Mouse (Mus musculus) cerebellum, postnatal 4 days (tissue): ENCODE measurements around the gene Slc17a5.
"Not testable (repeated sequence)": the region's sequence is repeated elsewhere in the genome, so short reads cannot be mapped to it uniquely, and the experiment has no call there.

Source experiments
- DNase-seq, 2 experiments: peaks; one replicate each; pipeline ENCODE4 v3.0.0; 2022; ENCODE audit warnings: low spot score in 2 of 2, mixed read lengths in 1 of 2

Slc17a5 gene

GRCm38 (mm10) chr9:78520127-78520779 is 67.6 kb downstream of the Slc17a5 start:
- peak in 1 of 2 experiments; percentile 42 for DNase-seq

GRCm38 (mm10) chr9:78517237-78517636 is 70.6 kb downstream of the Slc17a5 start:
- DNase-seq, result not testable (repeated sequence)

- DNase-seq, result no peak
Observed at GRCm38 (mm10) chr9:78516125-78516524, 71.7 kb downstream of the Slc17a5 start.

- DNase-seq, result no peak
Observed at GRCm38 (mm10) chr9:78514681-78515080, 73.2 kb downstream of the Slc17a5 start.

GRCm38 (mm10) chr9:78513776-78514500 is 73.9 kb downstream of the Slc17a5 start:
- DNase-seq, result no peak

- no peak for DNase-seq
Observed at GRCm38 (mm10) chr9:78511705-78512104, 76.1 kb downstream of the Slc17a5 start.

- DNase-seq, result no peak
Observed at GRCm38 (mm10) chr9:78508106-78508786, 79.6 kb downstream of the Slc17a5 start.

GRCm38 (mm10) chr9:78506722-78507077 is 81.1 kb downstream of the Slc17a5 start:
- no peak for DNase-seq

GRCm38 (mm10) chr9:78506002-78506721 is 81.7 kb downstream of the Slc17a5 start:
- DNase-seq, result no peak

GRCm38 (mm10) chr9:78505223-78505622 is 82.6 kb downstream of the Slc17a5 start:
- DNase-seq, result no peak

GRCm38 (mm10) chr9:78504679-78505078 is 83.2 kb downstream of the Slc17a5 start:
- no peak for DNase-seq

GRCm38 (mm10) chr9:78504133-78504532 is 83.7 kb downstream of the Slc17a5 start:
- no peak for DNase-seq

GRCm38 (mm10) chr9:78503223-78504079 is 84.4 kb downstream of the Slc17a5 start:
- DNase-seq, result no peak

- DNase-seq, result no peak
Observed at GRCm38 (mm10) chr9:78501284-78501683, 86.6 kb downstream of the Slc17a5 start.

- no peak for DNase-seq
Observed at GRCm38 (mm10) chr9:78500386-78500785, 87.5 kb downstream of the Slc17a5 start.

GRCm38 (mm10) chr9:78493171-78493570 is 94.7 kb downstream of the Slc17a5 start:
- DNase-seq, result no peak

- no peak for DNase-seq
Observed at GRCm38 (mm10) chr9:78492254-78492653, 95.6 kb downstream of the Slc17a5 start.

- no peak for DNase-seq
Observed at GRCm38 (mm10) chr9:78491169-78491568, 96.7 kb downstream of the Slc17a5 start.

GRCm38 (mm10) chr9:78488890-78489420 is 98.9 kb downstream of the Slc17a5 start, which contains the start of gene Eef1a1:
Gene Eef1a1, minus strand, starts transcription at chr9:78489151.
- DNase-seq, result peak in 1 of 2 experiments; percentile 32

GRCm38 (mm10) chr9:78488021-78488420 is 99.8 kb downstream of the Slc17a5 start:
- not testable (repeated sequence) for DNase-seq
